Mouse (Mus musculus) megakaryocyte, embryonic 14.5 days (primary cell): ENCODE data around the gene Ccl22.

Experiments
- FLI1 ChIP-seq: IDR thresholded peaks from 2 replicates; pipeline ENCODE4 v1.6.1; 2012; ENCODE audit warnings: low read length, inconsistent platforms, mixed read lengths
- GATA1 ChIP-seq: IDR thresholded peaks from 3 replicates; pipeline ENCODE4 v1.6.1; 2012; ENCODE audit warnings: mixed read lengths, low read length, inconsistent platforms, borderline replicate concordance

DNA sequence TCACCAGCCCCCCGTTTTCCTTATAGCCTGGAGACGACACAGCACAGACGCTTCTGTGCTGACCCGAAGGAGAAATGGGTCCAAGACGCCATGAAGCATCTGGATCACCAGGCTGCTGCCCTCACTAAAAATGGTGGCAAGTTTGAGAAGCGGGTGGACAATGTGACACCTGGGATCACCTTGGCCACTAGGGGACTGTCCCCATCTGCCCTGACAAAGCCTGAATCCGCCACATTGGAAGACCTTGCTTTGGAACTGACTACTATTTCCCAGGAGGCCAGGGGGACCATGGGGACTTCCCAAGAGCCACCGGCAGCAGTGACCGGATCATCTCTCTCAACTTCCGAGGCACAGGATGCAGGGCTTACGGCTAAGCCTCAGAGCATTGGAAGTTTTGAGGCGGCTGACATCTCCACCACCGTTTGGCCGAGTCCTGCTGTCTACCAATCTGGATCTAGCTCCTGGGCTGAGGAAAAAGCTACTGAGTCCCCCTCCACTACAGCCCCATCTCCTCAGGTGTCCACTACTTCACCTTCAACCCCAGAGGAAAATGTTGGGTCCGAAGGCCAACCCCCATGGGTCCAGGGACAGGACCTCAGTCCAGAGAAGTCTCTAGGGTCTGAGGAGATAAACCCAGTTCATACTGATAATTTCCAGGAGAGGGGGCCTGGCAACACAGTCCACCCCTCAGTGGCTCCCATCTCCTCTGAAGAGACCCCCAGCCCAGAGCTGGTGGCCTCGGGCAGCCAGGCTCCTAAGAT lies 34.3 kb downstream of the Ccl22 start:
- TF ChIP-seq GATA1 (no peak), FLI1 (no peak)
